Mouse (Mus musculus): ENCODE measurements at regions not wholly inside any gene's neighbourhood (a gene's known extent, or its start where the extent isn't known, plus 50 kb on each side); places are given as distances from the start of the nearest gene placed in this dataset.

- no peak for TF ChIP-seq POLR2A (IDR thresholded peaks at IDR 0.05; ENCODE audit: borderline replicate concordance, insufficient read depth, low read length)
- no peak for TF ChIP-seq CTCF (IDR thresholded peaks at IDR 0.05; ENCODE audit: borderline replicate concordance, insufficient read depth, low read depth, low read length)
Observed at GRCm38 (mm10) chr14:28635175-28635574, 130.6 kb downstream of the Wnt5a start.

All from cerebellum, adult 2 months (tissue).